Mouse (Mus musculus): ENCODE data around the gene Slx4.

Gene Slx4

GRCm38 (mm10) chr16:3934091-3934490 is 69.5 kb downstream of the Slx4 start:
- TF ChIP-seq GATA4 (IDR thresholded peaks at IDR 0.05; ENCODE audit: insufficient replicate concordance, low read length): no peak

- TF ChIP-seq GATA4 (IDR thresholded peaks at IDR 0.05; ENCODE audit: insufficient replicate concordance, low read length): no peak
Measured at GRCm38 (mm10) chr16:3933536-3933935, 70.0 kb downstream of the Slx4 start.

GRCm38 (mm10) chr16:3929151-3929550 is 74.4 kb downstream of the Slx4 start:
- no peak for TF ChIP-seq GATA4 (IDR thresholded peaks at IDR 0.05; ENCODE audit: insufficient replicate concordance, low read length)
